Mouse (Mus musculus): Measurements from ENCODE around the gene Sphk1. TPM values are rescaled to one million over a fixed set of nuclear protein-coding genes. Genes with fewer than 3 reads are reported as not detected.
"Not testable (repeated sequence)": the region's sequence is repeated elsewhere in the genome, so short reads cannot be mapped to it uniquely, and the experiment has no call there.

Gene Sphk1
- polyA plus RNA-seq, 1 experiment from 2014 or later, result 2.2 TPM

DNA sequence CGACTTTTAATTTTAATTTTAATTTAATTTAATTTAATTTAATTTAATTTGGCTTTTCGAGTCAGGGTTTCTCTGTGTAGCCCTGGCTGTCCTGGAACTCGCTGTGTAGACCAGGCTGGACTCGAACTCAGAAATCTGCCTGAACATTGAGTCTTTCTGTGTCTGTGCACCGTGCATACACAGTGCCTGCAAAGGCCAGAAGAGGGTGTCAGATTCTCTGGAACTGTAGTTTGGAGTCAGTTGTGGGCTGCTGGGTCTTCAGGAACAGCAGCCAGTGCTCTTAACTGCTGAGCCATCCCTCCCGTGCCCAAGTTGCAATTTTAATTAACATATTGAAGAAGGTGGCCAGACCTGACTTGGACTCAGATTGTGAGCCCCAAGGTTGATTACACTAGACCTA, 39.4 kb upstream of the Sphk1 start:
- 74% methylated on average over 6 of the region's 6 CpGs for WGBS
- peak overlapping the region; percentile 97 for H3K9ac ChIP-seq (ENCODE audit: low read length)
- ATAC-seq (no peak), DNase-seq (ENCODE audit: low spot score) (no peak)
- peaks cover 8% of the 10 kb centered on the region for H3K4me1 ChIP-seq (ENCODE audit: control insufficient read depth, insufficient read depth, low read length)
- H3K9me3 ChIP-seq (replicated peaks; ENCODE audit: control insufficient read depth, low read length), result no peaks in the 10 kb centered on the region
- no peaks in the 10 kb centered on the region for H3K27me3 ChIP-seq (replicated peaks; ENCODE audit: control insufficient read depth, insufficient read depth, low read length)
- H3K4me2 ChIP-seq (ENCODE audit: low read length), result no peak overlapping the region; the same call in 1 of the 2 replicates
- H3K4me3 ChIP-seq (ENCODE audit: low read depth, low read length), result no peak overlapping the region
- H3K27ac ChIP-seq (ENCODE audit: low read depth, low read length), result no peak overlapping the region
- H3K36me3 ChIP-seq (ENCODE audit: control insufficient read depth, insufficient read depth, low read length), result peaks cover 16% of the 10 kb centered on the region

DNA sequence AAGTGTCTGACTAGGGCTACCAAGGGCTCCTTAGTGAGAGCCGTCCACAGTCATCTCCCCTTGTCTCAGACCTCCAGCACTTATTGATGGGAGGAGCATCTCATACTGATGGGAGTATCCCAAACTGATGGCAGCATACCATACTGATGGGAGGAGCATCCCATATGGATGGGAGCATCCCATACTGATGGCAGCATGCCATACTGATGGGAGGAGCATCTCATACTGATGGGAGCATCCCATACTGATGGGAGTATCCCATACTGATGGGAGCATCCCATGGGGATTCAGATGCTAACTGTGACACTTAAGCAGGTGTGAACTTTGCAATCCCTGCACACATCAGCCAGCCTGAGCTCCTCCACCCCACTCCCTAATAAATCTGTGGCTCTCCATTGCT, 38.2 kb upstream of the Sphk1 start:
- H3K27ac ChIP-seq (ENCODE audit: low read depth, low read length); H3K36me3 ChIP-seq (ENCODE audit: control insufficient read depth, insufficient read depth, low read length); H3K4me1 ChIP-seq (ENCODE audit: control insufficient read depth, insufficient read depth, low read length); ATAC-seq; H3K4me3 ChIP-seq (ENCODE audit: low read depth, low read length); H3K9me3 ChIP-seq (replicated peaks; ENCODE audit: control insufficient read depth, low read length); H3K27me3 ChIP-seq (replicated peaks; ENCODE audit: control insufficient read depth, insufficient read depth, low read length); DNase-seq (ENCODE audit: low spot score); H3K4me2 ChIP-seq (ENCODE audit: low read length); H3K9ac ChIP-seq (ENCODE audit: low read length): not testable (repeated sequence)
- WGBS, result 100% methylated on average over 1 of the region's 1 CpGs

DNA sequence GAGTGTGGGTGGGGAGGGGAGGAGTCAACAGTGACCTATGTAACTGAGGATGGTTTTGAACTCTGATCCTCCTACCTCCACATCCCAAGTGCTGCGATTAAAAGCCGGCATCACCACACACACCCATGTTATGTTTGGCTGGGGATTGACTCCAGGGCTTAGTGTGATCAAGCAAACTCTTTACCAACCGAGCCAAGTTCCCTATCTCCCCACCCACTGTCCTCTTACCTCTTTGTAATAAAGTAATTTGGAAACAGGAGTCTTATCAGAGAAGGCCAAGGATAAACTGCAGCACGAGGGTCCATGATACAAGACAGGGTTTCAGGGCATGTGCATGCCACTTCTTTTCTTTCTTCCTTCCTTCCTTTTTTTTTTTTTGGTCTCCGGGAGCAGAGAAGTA, 37.5 kb upstream of the Sphk1 start:
- H3K4me2 ChIP-seq (ENCODE audit: low read length), result no peak overlapping the region
- H3K4me1 ChIP-seq (ENCODE audit: control insufficient read depth, insufficient read depth, low read length), result peaks cover 8% of the 10 kb centered on the region
- no peaks in the 10 kb centered on the region for H3K36me3 ChIP-seq (ENCODE audit: control insufficient read depth, insufficient read depth, low read length)
- H3K27me3 ChIP-seq (replicated peaks; ENCODE audit: control insufficient read depth, insufficient read depth, low read length), result no peaks in the 10 kb centered on the region
- no peaks in the 10 kb centered on the region; the same call in 1 of the 2 replicates for H3K9me3 ChIP-seq (replicated peaks; ENCODE audit: control insufficient read depth, low read length)
- no peak overlapping the region for H3K27ac ChIP-seq (ENCODE audit: low read depth, low read length)
- no peak overlapping the region for H3K9ac ChIP-seq (ENCODE audit: low read length)
- WGBS, result 90% methylated on average over 5 of the region's 5 CpGs
- no peak overlapping the region for H3K4me3 ChIP-seq (ENCODE audit: low read depth, low read length)
- ATAC-seq (no peak), DNase-seq (ENCODE audit: low spot score) (no peak)

DNA sequence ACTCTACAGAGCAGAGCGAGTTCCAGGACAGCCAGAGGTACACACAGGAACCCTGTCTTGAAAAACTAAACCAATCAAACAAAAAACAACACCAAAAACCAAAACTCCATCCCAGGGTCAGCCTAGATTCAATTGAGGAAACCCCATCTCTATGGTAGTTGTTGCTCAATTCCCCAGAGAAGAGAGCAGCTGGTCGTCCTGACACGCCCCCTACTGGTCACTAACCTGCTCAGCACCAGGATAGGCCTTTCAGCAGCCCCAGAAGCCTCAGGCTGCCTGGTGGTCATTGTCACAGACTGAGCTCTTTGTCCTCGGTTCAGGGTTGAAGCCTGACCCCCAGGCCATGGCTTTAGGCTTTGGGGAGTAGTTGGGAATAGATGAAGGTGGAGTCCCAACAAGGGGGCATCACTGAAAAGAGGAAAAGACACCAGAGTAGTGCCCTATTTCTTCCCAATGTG, 36.9 kb upstream of the Sphk1 start, which contains the start of gene Prpsap1:
Prpsap1 (minus strand) TSS at position 408 of the 458 bp plus-strand sequence.
- no peak for ATAC-seq
- no peaks in the 10 kb centered on the region for H3K27me3 ChIP-seq (replicated peaks; ENCODE audit: control insufficient read depth, insufficient read depth, low read length)
- H3K4me2 ChIP-seq (ENCODE audit: low read length), result no peak within 1 kb of the TSS
- 25% methylated on average over 4 of the region's 4 CpGs for WGBS
- H3K27ac ChIP-seq (ENCODE audit: low read depth, low read length), result no peak within 1 kb of the TSS
- DNase-seq (ENCODE audit: low spot score), result peak; percentile 58
- no peak within 1 kb of the TSS for H3K4me3 ChIP-seq (ENCODE audit: low read depth, low read length)
- no peak within 1 kb of the TSS for H3K9ac ChIP-seq (ENCODE audit: low read length)
- peaks cover 7% of the 10 kb centered on the region for H3K4me1 ChIP-seq (ENCODE audit: control insufficient read depth, insufficient read depth, low read length)
- H3K9me3 ChIP-seq (replicated peaks; ENCODE audit: control insufficient read depth, low read length), result no peaks in the 10 kb centered on the region; the same call in 1 of the 2 replicates
- no peaks in the 10 kb centered on the region for H3K36me3 ChIP-seq (ENCODE audit: control insufficient read depth, insufficient read depth, low read length)

DNA sequence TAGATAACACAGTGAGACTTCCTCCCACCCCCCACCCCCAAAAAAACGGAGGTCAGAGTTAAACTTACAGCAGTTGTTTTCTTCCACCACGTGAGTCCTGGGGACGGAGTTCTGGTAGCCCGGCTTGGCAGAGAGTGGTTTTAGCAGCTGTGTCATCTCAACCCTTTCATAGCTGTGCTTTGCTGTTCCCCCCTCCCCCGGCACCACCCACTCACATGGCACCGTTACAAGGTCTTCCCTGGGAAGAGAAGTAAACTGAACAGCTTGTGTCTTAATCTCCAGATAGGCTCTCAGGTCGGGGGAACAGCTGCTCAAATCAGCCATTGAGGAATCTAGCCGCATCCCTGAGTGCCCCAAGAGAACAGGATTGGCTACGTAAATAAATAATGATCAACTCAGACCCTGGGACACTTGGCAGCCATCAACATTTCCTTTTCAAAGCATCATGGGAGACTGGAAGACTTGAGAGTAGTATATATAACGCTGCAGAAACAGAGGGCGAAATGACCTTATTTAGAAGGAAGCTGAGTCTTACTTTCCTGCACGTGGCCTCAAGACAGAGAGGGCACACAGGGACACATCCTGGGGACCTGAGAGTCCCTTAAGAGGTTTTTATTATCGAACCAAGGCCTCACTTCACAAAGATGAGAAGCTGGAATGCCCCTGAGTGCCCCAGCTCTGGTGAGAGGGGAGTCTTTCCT, 36.1 kb upstream of the Sphk1 start:
- H3K4me2 ChIP-seq (ENCODE audit: low read length), result no peak overlapping the region
- no peak overlapping the region for H3K9ac ChIP-seq (ENCODE audit: low read length)
- no peaks in the 10 kb centered on the region for H3K27me3 ChIP-seq (replicated peaks; ENCODE audit: control insufficient read depth, insufficient read depth, low read length)
- H3K4me3 ChIP-seq (ENCODE audit: low read depth, low read length), result no peak overlapping the region
- DNase-seq (ENCODE audit: low spot score), result peak; percentile 63
- no peak for ATAC-seq
- 0 out of 2 replicates have a peak, but pooled peaks cover 2% of the 10 kb centered on the region for H3K4me1 ChIP-seq (ENCODE audit: control insufficient read depth, insufficient read depth, low read length)
- no peaks in the 10 kb centered on the region; the same call in 1 of the 2 replicates for H3K9me3 ChIP-seq (replicated peaks; ENCODE audit: control insufficient read depth, low read length)
- no peak overlapping the region for H3K27ac ChIP-seq (ENCODE audit: low read depth, low read length)
- 58% methylated on average over 13 of the region's 13 CpGs for WGBS
- H3K36me3 ChIP-seq (ENCODE audit: control insufficient read depth, insufficient read depth, low read length), result no peaks in the 10 kb centered on the region

DNA sequence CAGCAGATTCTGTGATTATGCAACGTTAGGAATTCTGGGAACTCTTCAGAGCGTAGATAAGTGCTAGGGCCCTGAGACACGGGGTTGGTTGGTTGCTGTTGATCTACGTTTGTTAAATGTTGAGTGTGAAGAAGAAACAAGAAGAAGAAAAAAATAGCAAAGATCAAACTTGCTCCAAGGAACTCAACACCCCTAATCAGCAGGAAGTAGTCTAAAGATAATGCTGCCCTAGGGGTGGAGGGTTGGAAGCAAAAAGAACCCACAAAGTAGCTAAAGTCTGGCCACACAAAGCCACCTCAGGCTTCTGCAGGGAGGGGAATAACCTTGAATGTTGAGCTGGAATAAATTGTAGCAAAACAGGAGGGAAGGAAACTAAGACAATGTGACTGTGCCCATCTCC, 33.4 kb upstream of the Sphk1 start:
- Histone ChIP-seq H3K4me2 (ENCODE audit: low read length) (no peak overlapping the region), H3K27ac (ENCODE audit: low read depth, low read length) (no peak overlapping the region), H3K9me3 (replicated peaks; ENCODE audit: control insufficient read depth, low read length) (no peaks in the 10 kb centered on the region; the same call in 1 of the 2 replicates), H3K4me1 (ENCODE audit: control insufficient read depth, insufficient read depth, low read length) (no peaks in the 10 kb centered on the region), H3K36me3 (ENCODE audit: control insufficient read depth, insufficient read depth, low read length) (no peaks in the 10 kb centered on the region), H3K9ac (ENCODE audit: low read length) (no peak overlapping the region), H3K27me3 (replicated peaks; ENCODE audit: control insufficient read depth, insufficient read depth, low read length) (no peaks in the 10 kb centered on the region), H3K4me3 (ENCODE audit: low read depth, low read length) (no peak overlapping the region)
- no peak for ATAC-seq
- no peak for DNase-seq (ENCODE audit: low spot score)
- WGBS, result 88% methylated on average over 4 of the region's 4 CpGs

DNA sequence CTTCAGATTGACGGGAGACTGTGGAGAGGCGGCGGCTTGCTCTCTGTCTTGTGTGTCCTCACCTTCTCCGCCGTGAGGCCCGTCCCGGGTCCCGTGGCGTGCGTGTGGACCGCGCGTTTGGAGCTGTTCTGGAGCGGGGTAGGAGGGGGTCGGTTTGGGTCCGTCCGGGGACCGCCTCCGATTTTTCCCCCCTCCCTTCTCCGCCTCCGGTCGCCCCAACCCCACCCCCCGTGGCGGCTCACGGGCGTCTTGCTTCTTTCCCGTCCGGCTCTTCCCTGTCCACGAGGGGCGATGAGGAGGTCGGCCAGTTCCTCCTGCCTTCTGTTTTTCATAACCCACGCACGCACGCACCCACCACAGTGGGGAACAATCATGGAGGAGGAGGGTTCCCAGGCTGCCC, 32.1 kb upstream of the Sphk1 start:
- 34% methylated on average over 30 of the region's 34 CpGs for WGBS
- Histone ChIP-seq H3K36me3 (ENCODE audit: control insufficient read depth, insufficient read depth, low read length) (no peaks in the 10 kb centered on the region), H3K9ac (ENCODE audit: low read length) (no peak overlapping the region; the same call in 1 of the 2 replicates), H3K4me2 (ENCODE audit: low read length) (peak overlapping the region; percentile 35; the same call in 1 of the 2 replicates), H3K27ac (ENCODE audit: low read depth, low read length) (no peak overlapping the region), H3K9me3 (replicated peaks; ENCODE audit: control insufficient read depth, low read length) (no peaks in the 10 kb centered on the region; the same call in 1 of the 2 replicates), H3K4me1 (ENCODE audit: control insufficient read depth, insufficient read depth, low read length) (no peaks in the 10 kb centered on the region), H3K4me3 (ENCODE audit: low read depth, low read length) (no peak overlapping the region), H3K27me3 (replicated peaks; ENCODE audit: control insufficient read depth, insufficient read depth, low read length) (no peaks in the 10 kb centered on the region)
- ATAC-seq (no peak), DNase-seq (ENCODE audit: low spot score) (no peak)

DNA sequence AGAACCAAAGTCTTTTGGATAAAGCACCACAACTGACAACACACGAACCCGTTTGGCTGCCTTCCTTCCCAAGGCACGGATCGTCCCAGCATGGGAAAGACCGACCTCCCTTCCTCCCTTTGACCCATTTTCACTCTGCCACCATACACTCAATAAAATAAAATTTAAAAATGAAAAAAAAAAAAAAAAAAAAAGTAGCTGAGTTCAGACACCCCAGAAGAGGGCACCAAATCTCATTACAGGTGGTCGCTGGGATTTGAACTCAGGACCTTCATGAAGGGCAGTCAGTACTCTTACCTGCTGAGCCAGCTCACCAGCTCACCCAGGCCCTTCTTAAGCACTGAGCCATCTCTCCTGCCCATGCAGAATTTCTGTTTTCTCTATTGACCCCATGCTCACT, 31.7 kb upstream of the Sphk1 start:
- DNase-seq (ENCODE audit: low spot score), result no peak
- no peaks in the 10 kb centered on the region for H3K36me3 ChIP-seq (ENCODE audit: control insufficient read depth, insufficient read depth, low read length)
- 38% methylated on average over 6 of the region's 6 CpGs for WGBS
- H3K4me1 ChIP-seq (ENCODE audit: control insufficient read depth, insufficient read depth, low read length), result no peaks in the 10 kb centered on the region
- no peak for ATAC-seq
- no peak overlapping the region for H3K4me2 ChIP-seq (ENCODE audit: low read length)
- H3K27ac ChIP-seq (ENCODE audit: low read depth, low read length), result no peak overlapping the region
- H3K9ac ChIP-seq (ENCODE audit: low read length), result no peak overlapping the region; the same call in 1 of the 2 replicates
- H3K9me3 ChIP-seq (replicated peaks; ENCODE audit: control insufficient read depth, low read length), result no peaks in the 10 kb centered on the region; the same call in 1 of the 2 replicates
- no peak overlapping the region for H3K4me3 ChIP-seq (ENCODE audit: low read depth, low read length)
- no peaks in the 10 kb centered on the region for H3K27me3 ChIP-seq (replicated peaks; ENCODE audit: control insufficient read depth, insufficient read depth, low read length)
